Mouse (Mus musculus) limb, embryonic 12.5 days (tissue): ENCODE measurements around the gene Sez6l2. TPM values are rescaled to one million over a fixed set of nuclear protein-coding genes. Genes with fewer than 3 reads are reported as not detected.

ENCODE experiments used
- ATAC-seq: fragments of 200-750 bp; cut with Nextera tagmentation; 2 replicates; pipeline ENCODE4 v1.8.0; 2017; ENCODE audit warnings: low read depth, moderate TSS enrichment; ENCODE audit not compliant: insufficient number of reproducible peaks, insufficient read depth, low FRiP score, low TSS enrichment
- H3K27ac ChIP-seq: fragments of 300-500 bp; sonication (generic); 2 replicates; pipeline ENCODE4 v1.5.1; 2016; ENCODE audit warnings: mild to moderate bottlenecking, moderate library complexity
- H3K27me3 ChIP-seq: fragments of 300-500 bp; sonication (generic); 2 replicates; pipeline ENCODE4 v1.6.1; 2016; ENCODE audit warnings: mild to moderate bottlenecking, moderate library complexity
- H3K36me3 ChIP-seq: fragments of 300-500 bp; sonication (generic); 2 replicates; pipeline ENCODE4 v1.6.1; 2016; ENCODE audit warnings: mild to moderate bottlenecking, moderate library complexity
- H3K4me1 ChIP-seq: fragments of 300-500 bp; sonication (generic); replicated peaks from 2 replicates; pipeline ENCODE4 v1.6.1; 2016
- H3K4me2 ChIP-seq: fragments of 300-500 bp; sonication (generic); 2 replicates; pipeline ENCODE4 v1.6.1; 2016; ENCODE audit warnings: mild to moderate bottlenecking, moderate library complexity
- H3K4me3 ChIP-seq: fragments of 300-500 bp; sonication (generic); replicated peaks from 2 replicates; pipeline ENCODE4 v1.5.1; 2016; ENCODE audit warnings: mild to moderate bottlenecking
- H3K9ac ChIP-seq: fragments of 300-500 bp; sonication (generic); replicated peaks from 2 replicates; pipeline ENCODE4 v1.6.1; 2016; ENCODE audit warnings: mild to moderate bottlenecking, moderate library complexity
- H3K9me3 ChIP-seq: fragments of 300-500 bp; sonication (generic); 2 replicates; pipeline ENCODE4 v1.6.1; 2016; ENCODE audit warnings: mild to moderate bottlenecking, moderate library complexity
- WGBS: fragments of 180-500 bp; shearing (Covaris S2); methylation state at CpG from one replicate; pipeline ENCODE4 v1.1.7; 2016; 5-methylcytosine and 5-hydroxymethylcytosine counted together
- polyA plus RNA-seq: library from polyadenylated mRNA; unstranded; fragments of >200 nt; fragmentation: Nextera tagmentation; extraction: Ambion mirVana; gene quantifications from 2 replicates; pipeline ENCODE4 v1.2.1, GENCODE M21; 2016

Sez6l2 gene
- polyA plus RNA-seq, 1 experiment from 2014 or later, result 0.35 TPM

DNA sequence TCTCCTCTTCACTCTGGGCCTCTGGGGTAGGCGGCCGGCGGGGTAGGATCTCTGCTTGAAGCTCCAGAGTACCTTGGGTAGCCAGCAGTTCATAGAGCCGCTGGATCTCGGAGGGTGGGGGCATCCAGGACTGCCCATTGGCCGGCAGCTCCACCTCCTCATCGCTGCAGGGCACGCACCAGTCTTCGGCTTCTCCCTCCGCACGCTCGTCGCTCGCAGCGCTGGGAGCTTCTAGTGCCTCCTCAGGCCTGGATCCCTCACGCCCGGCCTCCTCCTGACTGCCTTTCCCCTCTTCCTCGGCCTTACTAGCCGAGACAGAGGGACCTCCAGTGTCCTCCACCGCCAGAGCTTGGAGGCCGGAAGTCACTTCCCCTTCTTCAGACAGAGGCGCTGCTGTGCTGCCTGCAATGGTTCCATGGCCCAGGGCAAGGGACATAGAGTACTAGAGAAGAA is 66.1 kb downstream of the Sez6l2 start:
- Histone ChIP-seq H3K4me1 (peaks cover 62% of the 10 kb centered on the region), H3K27ac (peak overlapping the region; percentile 97), H3K36me3 (peaks cover 43% of the 10 kb centered on the region), H3K4me3 (peak overlapping the region; percentile 68), H3K9me3 (no peaks in the 10 kb centered on the region), H3K27me3 (no peaks in the 10 kb centered on the region), H3K9ac (peak overlapping the region; percentile 89), H3K4me2 (peak overlapping the region; percentile 92)
- peak; percentile 33; the same call in 1 of the 2 replicates for ATAC-seq
- under 1% methylated on average over 22 of the region's 22 CpGs for WGBS

DNA sequence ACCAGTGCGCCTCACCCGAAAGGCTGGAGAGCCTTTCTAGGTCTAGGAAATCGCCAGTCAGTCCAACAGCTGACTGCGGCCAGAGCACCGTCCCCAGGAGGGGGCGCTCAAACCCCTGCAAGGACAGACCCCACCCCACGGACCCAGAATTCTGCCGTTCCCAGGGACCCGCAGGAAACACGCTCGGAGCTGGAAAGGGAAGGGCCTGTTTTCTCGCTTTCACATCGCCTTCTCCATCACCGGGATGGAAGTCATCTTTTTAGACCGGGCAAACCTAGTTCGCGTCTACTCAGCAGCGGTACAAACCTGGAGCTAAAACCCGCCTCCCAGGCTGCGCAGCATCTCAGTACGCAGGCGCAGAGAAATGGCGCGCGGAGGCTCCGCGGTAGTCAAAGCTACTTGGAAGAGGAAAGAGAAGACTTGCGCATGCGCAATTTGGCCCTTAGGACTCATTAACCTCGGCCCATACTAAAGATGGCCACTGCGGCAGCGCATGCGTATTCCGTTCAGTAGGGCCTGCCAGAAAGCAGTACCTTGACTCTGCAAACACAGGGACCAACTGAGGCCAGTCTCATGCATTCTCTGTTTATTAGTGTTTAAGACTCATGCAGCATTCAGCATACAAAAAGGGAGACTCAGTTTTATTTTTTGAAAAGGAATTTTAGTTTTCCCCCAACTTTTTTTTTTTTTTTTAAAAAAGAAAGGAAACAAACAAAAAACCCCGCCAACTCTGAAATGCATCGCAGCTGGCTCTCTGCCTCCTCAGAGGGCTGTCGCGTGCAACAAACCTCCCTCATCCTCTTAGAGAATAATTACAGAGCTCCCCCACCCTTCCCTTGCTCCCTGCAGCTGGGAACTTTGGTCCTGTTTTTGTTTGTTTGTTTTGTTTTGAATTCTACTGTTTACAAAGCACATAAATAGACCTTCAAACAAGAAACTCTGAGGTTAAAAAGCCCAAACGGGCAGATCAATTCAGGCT is 66.9 kb downstream of the Sez6l2 start, which contains the start of gene Pagr1a:
Gene Pagr1a (minus strand): TSS at position 382 of the 979 bp plus-strand sequence.
- Histone ChIP-seq H3K9ac (peak within 1 kb of the TSS; percentile 89), H3K36me3 (peaks cover 50% of the 10 kb centered on the region), H3K4me3 (peak within 1 kb of the TSS; percentile 68), H3K27me3 (no peaks in the 10 kb centered on the region), H3K4me2 (peak within 1 kb of the TSS; percentile 92), H3K9me3 (no peaks in the 10 kb centered on the region), H3K4me1 (peaks cover 69% of the 10 kb centered on the region), H3K27ac (peak within 1 kb of the TSS; percentile 97)
- ATAC-seq, result peak; percentile 63
- 3% methylated on average over 39 of the region's 39 CpGs for WGBS

DNA sequence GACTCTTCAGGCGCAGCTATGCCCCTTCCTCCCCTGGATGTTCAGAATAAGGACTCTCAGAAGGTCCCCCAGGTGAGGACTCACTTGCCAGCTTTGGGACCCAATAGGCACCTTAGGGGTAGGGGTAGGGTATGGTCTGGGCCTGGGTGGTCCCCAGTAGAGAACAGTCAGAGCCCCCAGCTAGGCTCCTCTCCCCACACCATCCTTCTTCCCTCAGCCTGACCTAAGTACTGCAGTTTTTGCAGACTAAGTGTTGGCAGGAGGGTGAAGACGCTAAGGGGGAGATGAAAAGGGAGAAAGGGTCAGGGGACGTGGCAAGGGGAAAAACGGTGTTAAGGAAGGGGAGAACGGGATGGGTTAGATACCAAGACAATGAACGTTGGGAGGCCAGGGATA is 67.6 kb downstream of the Sez6l2 start:
- ATAC-seq, result no peak
- peaks cover 50% of the 10 kb centered on the region for H3K36me3 ChIP-seq
- peak overlapping the region; percentile 45; the same call in 1 of the 2 replicates for H3K9ac ChIP-seq
- peak overlapping the region; percentile 12; the same call in 1 of the 2 replicates for H3K4me3 ChIP-seq
- H3K27me3 ChIP-seq, result no peaks in the 10 kb centered on the region
- H3K27ac ChIP-seq, result peak overlapping the region; percentile 80
- H3K4me2 ChIP-seq, result peak overlapping the region; percentile 92
- H3K9me3 ChIP-seq, result no peaks in the 10 kb centered on the region
- WGBS, result 46% methylated on average over 6 of the region's 6 CpGs
- H3K4me1 ChIP-seq, result peaks cover 76% of the 10 kb centered on the region

DNA sequence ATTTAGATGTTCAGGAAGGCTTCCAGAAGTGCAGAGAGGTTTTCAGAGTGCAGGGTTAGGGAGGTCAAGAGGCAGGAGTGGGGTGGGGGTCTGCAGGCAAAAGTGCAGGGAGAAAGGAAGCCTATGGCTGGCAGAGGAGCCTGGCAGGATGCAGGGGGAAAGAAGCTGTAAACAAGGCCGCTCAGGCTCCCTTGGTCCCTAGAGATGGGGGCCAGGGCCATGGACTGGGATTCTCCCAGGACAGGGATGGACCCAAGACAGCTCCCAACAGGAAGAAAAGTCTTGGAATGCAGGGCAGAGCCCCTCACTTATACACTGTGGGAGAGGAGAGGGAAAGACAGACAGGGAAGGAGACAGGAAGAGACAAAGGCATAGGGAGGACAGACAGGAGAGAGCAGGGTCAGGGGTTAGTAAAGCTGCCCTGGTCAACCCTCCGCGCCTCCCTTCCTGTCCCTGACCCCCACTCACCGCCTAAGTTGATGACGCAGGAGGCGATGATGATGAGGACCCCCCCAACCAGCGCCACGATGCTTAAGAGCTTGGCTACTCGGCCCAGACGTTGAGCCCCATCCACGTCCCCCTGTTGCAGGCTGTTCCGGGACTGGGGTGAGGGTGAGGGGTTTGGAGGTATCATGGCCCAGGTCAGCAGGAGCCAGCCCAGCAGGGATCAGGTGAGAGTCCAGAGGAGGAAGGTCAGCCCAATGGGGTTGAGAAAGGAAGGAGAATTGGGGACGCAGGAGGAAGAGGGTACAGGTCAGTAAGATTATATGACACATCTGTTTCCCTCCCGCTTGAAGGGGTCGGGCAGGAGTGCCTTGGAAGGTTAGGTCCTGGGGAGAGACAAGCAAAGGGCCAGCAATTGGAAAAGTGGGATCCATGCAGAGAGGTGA is 68.3 kb downstream of the Sez6l2 start:
- no peaks in the 10 kb centered on the region for H3K9me3 ChIP-seq
- peaks cover 83% of the 10 kb centered on the region for H3K4me1 ChIP-seq
- H3K36me3 ChIP-seq, result peaks cover 50% of the 10 kb centered on the region
- peak overlapping the region; percentile 12; the same call in 1 of the 2 replicates for H3K4me3 ChIP-seq
- H3K27ac ChIP-seq, result peak overlapping the region; percentile 92
- H3K27me3 ChIP-seq, result no peaks in the 10 kb centered on the region
- peak overlapping the region; percentile 74; the same call in 1 of the 2 replicates for H3K9ac ChIP-seq
- 84% methylated on average over 15 of the region's 15 CpGs for WGBS
- H3K4me2 ChIP-seq, result peak overlapping the region; percentile 92
- ATAC-seq, result no peak

DNA sequence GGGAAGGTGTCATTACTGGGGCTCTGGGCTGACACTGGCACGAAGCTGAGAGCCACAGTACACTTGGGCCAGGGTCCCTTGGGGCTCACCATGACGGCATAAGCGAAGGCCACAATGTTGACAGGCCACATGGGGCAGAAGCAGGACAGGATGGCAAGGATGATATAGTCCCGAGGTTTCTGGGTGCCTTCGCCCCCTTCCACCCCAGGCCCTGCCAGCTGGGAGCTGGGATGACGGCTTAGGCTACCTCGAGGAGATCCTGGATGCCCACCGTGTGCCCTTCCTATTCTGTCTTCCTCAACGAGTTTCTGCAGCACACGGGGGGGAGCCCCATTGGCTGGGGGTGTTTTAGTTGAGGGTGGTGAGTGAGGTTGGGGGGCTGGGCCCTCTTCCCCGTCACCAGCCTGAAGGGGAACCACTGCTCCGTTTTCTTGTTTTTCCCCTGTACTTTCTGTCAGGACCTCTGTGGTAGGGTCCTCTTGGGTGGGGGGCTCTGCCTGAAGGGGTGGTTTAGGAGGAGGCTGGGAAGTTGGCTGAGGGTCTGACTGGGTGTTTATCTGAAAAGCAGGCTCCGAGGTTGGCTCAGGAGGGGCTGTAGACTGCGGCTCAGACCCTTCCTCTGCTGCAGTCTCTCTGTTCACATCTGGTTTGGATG is 69.1 kb downstream of the Sez6l2 start:
- peak overlapping the region; percentile 92 for H3K4me2 ChIP-seq
- H3K27ac ChIP-seq, result peak overlapping the region; percentile 92
- no peaks in the 10 kb centered on the region for H3K27me3 ChIP-seq
- H3K36me3 ChIP-seq, result peaks cover 50% of the 10 kb centered on the region
- no peak for ATAC-seq
- H3K4me3 ChIP-seq, result peak overlapping the region; percentile 58
- peak overlapping the region; percentile 74; the same call in 1 of the 2 replicates for H3K9ac ChIP-seq
- H3K4me1 ChIP-seq, result peaks cover 85% of the 10 kb centered on the region
- 81% methylated on average over 14 of the region's 14 CpGs for WGBS
- H3K9me3 ChIP-seq, result no peaks in the 10 kb centered on the region

DNA sequence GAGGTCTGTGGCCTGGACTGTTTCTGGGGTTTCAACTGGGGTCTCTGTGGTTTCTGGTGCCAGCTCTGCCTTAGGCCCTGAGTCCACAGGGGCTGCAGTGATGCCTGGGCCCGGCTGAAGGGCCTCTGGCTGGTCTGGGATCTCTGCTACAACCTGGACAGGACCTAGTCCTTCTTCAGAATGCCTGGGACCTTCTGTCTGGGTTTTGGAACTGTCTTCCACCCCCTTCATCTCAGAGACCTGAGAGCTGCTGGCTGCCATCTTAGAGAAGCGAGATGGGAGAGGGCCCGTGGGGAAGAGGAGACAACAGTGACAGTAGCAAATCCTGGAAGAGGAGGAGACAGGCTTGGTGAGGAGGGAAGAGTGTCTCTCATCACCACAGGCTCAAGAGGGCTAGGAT is 69.7 kb downstream of the Sez6l2 start:
- Histone ChIP-seq H3K4me2 (peak overlapping the region; percentile 92), H3K4me1 (peaks cover 85% of the 10 kb centered on the region), H3K9ac (peak overlapping the region; percentile 74), H3K36me3 (peaks cover 49% of the 10 kb centered on the region), H3K27me3 (no peaks in the 10 kb centered on the region), H3K9me3 (no peaks in the 10 kb centered on the region), H3K27ac (peak overlapping the region; percentile 92), H3K4me3 (peak overlapping the region; percentile 58)
- no peak for ATAC-seq
- 63% methylated on average over 3 of the region's 3 CpGs for WGBS

Other genes with a start within 250 kb of the Sez6l2 start
- gene Coro1a, start 242.8 kb upstream of the Sez6l2 start, polyA plus RNA-seq, result 36.6 and 39.1 TPM in 2 replicates
- gene Mapk3, start 191.0 kb upstream of the Sez6l2 start, polyA plus RNA-seq, result 36.4 and 38.5 TPM in 2 replicates
- 1.3 and 2.4 TPM in 2 replicates for gene Gdpd3, start 184.2 kb upstream of the Sez6l2 start, polyA plus RNA-seq
- 104 and 126 TPM in 2 replicates for gene Ypel3, start 173.6 kb upstream of the Sez6l2 start, polyA plus RNA-seq
- gene Tbx6, start 169.1 kb upstream of the Sez6l2 start, polyA plus RNA-seq, result 0.50 and 0.68 TPM in 2 replicates
- 378 and 401 TPM in 2 replicates for gene Ppp4c, start 158.1 kb upstream of the Sez6l2 start, polyA plus RNA-seq
- gene Fam57b, start 152.9 kb upstream of the Sez6l2 start, polyA plus RNA-seq, result 0.19 and 0.33 TPM in 2 replicates
- gene 4930451I11Rik, start 118.9 kb upstream of the Sez6l2 start, polyA plus RNA-seq, result not detected in 2 replicates
- 1.5 and 2.3 TPM in 2 replicates for gene Doc2a, start 103.1 kb upstream of the Sez6l2 start, polyA plus RNA-seq
- 46.1 and 50.7 TPM in 2 replicates for gene Hirip3, start 88.6 kb upstream of the Sez6l2 start, polyA plus RNA-seq
- 93.3 and 101 TPM in 2 replicates for gene Ino80e, start 88.2 kb upstream of the Sez6l2 start, polyA plus RNA-seq
- 58.2 and 60.3 TPM in 2 replicates for gene Taok2, start 65.9 kb upstream of the Sez6l2 start, polyA plus RNA-seq
- gene Tmem219, start 27.6 kb upstream of the Sez6l2 start, polyA plus RNA-seq, result 17.7 and 18.0 TPM in 2 replicates
- 18.3 and 19.7 TPM in 2 replicates for gene Kctd13, start 21.7 kb upstream of the Sez6l2 start, polyA plus RNA-seq
- 0.17 and 0.30 TPM in 2 replicates for gene Asphd1, start 981 bp upstream of the Sez6l2 start, polyA plus RNA-seq
- gene Cdipt, start 25.4 kb downstream of the Sez6l2 start, polyA plus RNA-seq, result 76.5 and 80.7 TPM in 2 replicates
- 0.64 and 1.1 TPM in 2 replicates for gene Cdiptos, start 25.5 kb downstream of the Sez6l2 start, polyA plus RNA-seq
- gene Mvp, start 64.1 kb downstream of the Sez6l2 start, polyA plus RNA-seq, result 4.1 and 4.6 TPM in 2 replicates
- 0.42 and 0.59 TPM in 2 replicates for gene Pagr1b, start 65.9 kb downstream of the Sez6l2 start, polyA plus RNA-seq
- gene Pagr1a, start 66.8 kb downstream of the Sez6l2 start, polyA plus RNA-seq, result 33.0 and 34.4 TPM in 2 replicates
- gene Gm42742, start 70.5 kb downstream of the Sez6l2 start, polyA plus RNA-seq, result 73.7 and 81.2 TPM in 2 replicates
- gene Prrt2, start 70.6 kb downstream of the Sez6l2 start, polyA plus RNA-seq, result 3.1 and 6.4 TPM in 2 replicates
- gene Maz, start 76.5 kb downstream of the Sez6l2 start, polyA plus RNA-seq, result 120 and 123 TPM in 2 replicates
- gene Kif22, start 91.9 kb downstream of the Sez6l2 start, polyA plus RNA-seq, result 157 and 161 TPM in 2 replicates
- gene Zg16, start 136.8 kb downstream of the Sez6l2 start, polyA plus RNA-seq, result not detected in 2 replicates
- 1.4 and 1.8 TPM in 2 replicates for gene AI467606, start 140.8 kb downstream of the Sez6l2 start, polyA plus RNA-seq
- 1.3 and 1.7 TPM in 2 replicates for gene Qprt, start 171.7 kb downstream of the Sez6l2 start, polyA plus RNA-seq
- gene Spn, start 187.3 kb downstream of the Sez6l2 start, polyA plus RNA-seq, result 0.26 TPM in 1 of 2 replicates, not detected in the other
- 86.5 and 91.8 TPM in 2 replicates for gene Cd2bp2, start 245.5 kb downstream of the Sez6l2 start, polyA plus RNA-seq